Mouse (Mus musculus): Measurements from ENCODE around the gene Rtkn2. TPM values are rescaled to one million over a fixed set of nuclear protein-coding genes. Genes with fewer than 3 reads are reported as not detected.

Rtkn2 gene
- polyA plus RNA-seq, 1 experiment from 2014 or later: 12.8 TPM

DNA sequence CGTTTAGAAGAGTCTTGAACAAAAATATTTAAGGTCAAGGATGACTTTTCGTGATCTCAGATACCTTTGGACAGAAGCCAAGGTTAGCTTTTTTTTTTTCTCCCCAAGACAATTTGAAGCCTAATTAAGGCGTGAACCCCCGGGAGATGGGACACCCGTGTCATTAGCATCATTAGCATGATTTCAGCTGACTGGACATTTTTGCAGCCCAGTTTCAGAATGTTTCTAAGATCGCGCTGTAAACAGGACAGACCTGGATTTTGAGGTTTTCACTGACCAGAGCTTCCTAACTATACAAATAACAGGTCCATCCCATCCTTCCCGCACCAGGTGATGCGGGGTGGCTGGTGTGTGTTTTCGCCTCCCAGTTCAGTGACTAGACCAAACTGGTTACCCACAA lies 19.8 kb downstream of the Rtkn2 start:
- no peak overlapping the region for H3K4me2 ChIP-seq (replicated peaks)
- H3K27ac ChIP-seq: no peak overlapping the region
- no peaks in the 10 kb centered on the region for H3K36me3 ChIP-seq
- no peak for ATAC-seq (ENCODE audit: low FRiP score, low read depth)
- H3K4me3 ChIP-seq: no peak overlapping the region
- H3K27me3 ChIP-seq (replicated peaks): no peaks in the 10 kb centered on the region
- WGBS: 87% methylated on average over 10 of the region's 10 CpGs
- H3K9me3 ChIP-seq: no peaks in the 10 kb centered on the region
- no peaks in the 10 kb centered on the region for H3K4me1 ChIP-seq
- no peak overlapping the region for H3K9ac ChIP-seq

GRCm38 (mm10) chr10:68001456-68001855 lies 22.1 kb downstream of the Rtkn2 start:
- no peak overlapping the region for H3K4me3 ChIP-seq
- ATAC-seq (ENCODE audit: low FRiP score, low read depth): no peak
- H3K36me3 ChIP-seq: no peaks in the 10 kb centered on the region
- no peak overlapping the region for H3K4me2 ChIP-seq (replicated peaks)
- 89% methylated on average over 6 of the region's 6 CpGs for WGBS
- H3K4me1 ChIP-seq: no peaks in the 10 kb centered on the region
- no peaks in the 10 kb centered on the region for H3K27me3 ChIP-seq (replicated peaks)
- no peak overlapping the region for H3K27ac ChIP-seq
- no peaks in the 10 kb centered on the region for H3K9me3 ChIP-seq
- H3K9ac ChIP-seq: no peak overlapping the region

GRCm38 (mm10) chr10:68003651-68004422 lies 24.5 kb downstream of the Rtkn2 start:
- no peaks in the 10 kb centered on the region for H3K4me1 ChIP-seq
- no peaks in the 10 kb centered on the region for H3K27me3 ChIP-seq (replicated peaks)
- H3K4me3 ChIP-seq: no peak overlapping the region
- ATAC-seq (ENCODE audit: low FRiP score, low read depth): no peak
- no peak overlapping the region for H3K27ac ChIP-seq
- no peaks in the 10 kb centered on the region for H3K9me3 ChIP-seq
- H3K36me3 ChIP-seq: peaks cover 3% of the 10 kb centered on the region; the same call in 1 of the 2 replicates
- no peak overlapping the region for H3K9ac ChIP-seq
- WGBS: 89% methylated on average over 18 of the region's 18 CpGs
- no peak overlapping the region for H3K4me2 ChIP-seq (replicated peaks)

DNA sequence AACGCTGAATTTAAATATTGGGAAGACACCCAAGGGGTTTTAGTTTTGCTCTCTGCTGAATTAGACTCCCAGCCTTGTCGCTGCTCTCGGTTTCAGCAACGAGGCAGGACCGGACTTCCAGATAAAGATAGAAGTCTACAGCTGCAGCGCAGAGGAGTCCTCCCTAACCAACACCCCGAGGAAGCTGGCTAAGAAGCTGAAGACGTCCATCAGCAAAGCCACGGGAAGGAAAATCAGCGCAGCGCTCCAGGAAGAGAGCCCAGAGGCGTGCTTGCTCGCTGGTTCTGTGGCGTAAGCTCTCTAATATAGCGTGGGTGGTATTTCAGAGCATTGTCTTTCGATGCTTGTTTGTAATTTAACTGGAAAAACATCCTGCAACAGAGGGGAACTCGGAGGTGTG lies 26.0 kb downstream of the Rtkn2 start:
- Histone ChIP-seq H3K36me3 (peaks cover 3% of the 10 kb centered on the region; the same call in 1 of the 2 replicates), H3K4me1 (no peaks in the 10 kb centered on the region), H3K9me3 (no peaks in the 10 kb centered on the region), H3K27ac (no peak overlapping the region), H3K4me3 (no peak overlapping the region), H3K4me2 (replicated peaks) (no peak overlapping the region), H3K27me3 (replicated peaks) (no peaks in the 10 kb centered on the region), H3K9ac (no peak overlapping the region)
- 93% methylated on average over 17 of the region's 17 CpGs for whole genome bisulfite sequencing
- ATAC-seq (ENCODE audit: low FRiP score, low read depth): no peak

GRCm38 (mm10) chr10:68006491-68006890 lies 27.1 kb downstream of the Rtkn2 start:
- H3K4me3 ChIP-seq: no peak overlapping the region
- no peak overlapping the region for H3K4me2 ChIP-seq (replicated peaks)
- H3K27me3 ChIP-seq (replicated peaks): no peaks in the 10 kb centered on the region
- H3K9me3 ChIP-seq: no peaks in the 10 kb centered on the region
- H3K27ac ChIP-seq: no peak overlapping the region
- H3K36me3 ChIP-seq: peaks cover 11% of the 10 kb centered on the region
- no peak for ATAC-seq (ENCODE audit: low FRiP score, low read depth)
- no peak overlapping the region for H3K9ac ChIP-seq
- 93% methylated on average over 11 of the region's 11 CpGs for WGBS
- no peaks in the 10 kb centered on the region for H3K4me1 ChIP-seq

- no peak overlapping the region for H3K4me2 ChIP-seq (replicated peaks)
- peaks cover 17% of the 10 kb centered on the region for H3K36me3 ChIP-seq
- 95% methylated on average over 6 of the region's 6 CpGs for WGBS
- H3K27me3 ChIP-seq (replicated peaks): no peaks in the 10 kb centered on the region
- H3K4me3 ChIP-seq: no peak overlapping the region
- H3K9me3 ChIP-seq: no peaks in the 10 kb centered on the region
- no peaks in the 10 kb centered on the region for H3K4me1 ChIP-seq
- no peak for ATAC-seq (ENCODE audit: low FRiP score, low read depth)
- no peak overlapping the region for H3K9ac ChIP-seq
- no peak overlapping the region for H3K27ac ChIP-seq
Observed at GRCm38 (mm10) chr10:68007103-68007502, 27.7 kb downstream of the Rtkn2 start.

- Histone ChIP-seq H3K9ac (no peak overlapping the region), H3K27me3 (replicated peaks) (no peaks in the 10 kb centered on the region), H3K4me3 (no peak overlapping the region), H3K27ac (no peak overlapping the region), H3K36me3 (peaks cover 22% of the 10 kb centered on the region), H3K9me3 (no peaks in the 10 kb centered on the region; the same call in 1 of the 2 replicates), H3K4me1 (no peaks in the 10 kb centered on the region), H3K4me2 (replicated peaks) (no peak overlapping the region)
- WGBS: 88% methylated on average over 13 of the region's 13 CpGs
- ATAC-seq (ENCODE audit: low FRiP score, low read depth): no peak
Observed at GRCm38 (mm10) chr10:68008198-68008955, 29.0 kb downstream of the Rtkn2 start.

DNA sequence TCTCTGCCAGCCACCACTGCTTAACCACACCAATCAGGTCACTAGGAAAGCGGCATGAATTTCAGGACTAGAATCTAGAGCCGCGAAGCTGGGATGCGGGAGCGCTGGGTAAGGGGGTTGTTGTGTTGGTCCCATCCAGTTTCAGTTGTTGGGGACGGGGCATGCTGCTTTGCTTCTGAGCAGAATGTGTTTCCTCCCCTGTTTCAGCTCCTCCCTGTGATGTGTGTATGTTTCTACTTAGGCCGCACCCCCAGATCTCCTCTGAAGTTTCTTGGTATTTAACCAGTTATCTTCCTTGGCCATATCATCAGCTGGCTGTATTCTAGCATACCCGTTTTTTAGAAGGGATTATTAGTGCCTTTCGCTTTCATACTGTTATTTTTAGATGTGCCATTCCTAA lies 29.9 kb downstream of the Rtkn2 start:
- Histone ChIP-seq H3K4me2 (replicated peaks) (no peak overlapping the region), H3K27ac (no peak overlapping the region), H3K4me3 (no peak overlapping the region), H3K4me1 (no peaks in the 10 kb centered on the region), H3K36me3 (peaks cover 22% of the 10 kb centered on the region), H3K27me3 (replicated peaks) (no peaks in the 10 kb centered on the region), H3K9me3 (no peaks in the 10 kb centered on the region; the same call in 1 of the 2 replicates), H3K9ac (no peak overlapping the region)
- WGBS: 94% methylated on average over 9 of the region's 9 CpGs
- ATAC-seq (ENCODE audit: low FRiP score, low read depth): no peak

DNA sequence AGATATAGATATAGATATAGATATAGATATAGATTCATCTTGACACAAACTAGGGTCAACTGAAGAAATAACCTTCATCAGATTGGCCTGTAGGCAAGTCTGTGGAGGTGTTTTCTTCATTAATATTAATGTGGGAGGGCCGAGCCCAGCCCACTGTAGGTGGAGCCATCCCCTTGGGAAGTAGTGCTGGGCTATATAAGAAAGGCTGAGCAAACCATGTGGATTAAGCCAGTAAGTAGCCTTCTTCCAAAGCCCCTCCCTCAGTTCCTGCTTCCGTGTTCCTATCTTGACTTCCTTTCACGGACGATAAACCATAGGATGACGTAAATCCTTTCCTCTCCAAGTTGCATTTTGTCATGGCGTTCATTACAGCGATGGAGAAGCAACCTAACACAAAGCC lies 30.5 kb downstream of the Rtkn2 start:
- WGBS: 91% methylated on average over 7 of the region's 7 CpGs

DNA sequence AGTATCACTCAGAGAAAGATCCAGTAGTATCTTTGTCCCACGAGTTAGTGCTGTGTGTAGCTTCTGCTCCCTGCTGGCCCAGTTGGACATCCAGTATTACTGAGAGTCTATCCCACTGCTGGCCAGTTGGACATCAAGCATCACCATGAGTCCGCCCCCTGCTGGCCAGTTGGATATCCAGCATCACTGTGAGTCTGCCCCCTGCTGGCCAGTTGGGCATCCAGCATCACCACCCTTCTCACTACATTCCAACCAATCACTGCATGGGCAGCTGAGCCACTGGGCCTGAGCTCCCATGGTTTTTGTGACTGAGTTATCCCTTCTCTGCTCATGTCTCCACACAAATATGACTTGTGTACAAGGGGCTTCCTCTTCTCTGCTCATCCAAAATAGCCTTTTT lies 33.8 kb downstream of the Rtkn2 start:
- H3K9ac ChIP-seq: no peak overlapping the region
- ATAC-seq (ENCODE audit: low FRiP score, low read depth): no peak
- 94% methylated on average over 2 of the region's 2 CpGs for WGBS
- H3K27ac ChIP-seq: no peak overlapping the region
- no peak overlapping the region for H3K4me2 ChIP-seq (replicated peaks)
- H3K4me3 ChIP-seq: no peak overlapping the region
- no peaks in the 10 kb centered on the region; the same call in 1 of the 2 replicates for H3K9me3 ChIP-seq
- H3K36me3 ChIP-seq: peaks cover 19% of the 10 kb centered on the region
- no peaks in the 10 kb centered on the region for H3K27me3 ChIP-seq (replicated peaks)
- H3K4me1 ChIP-seq: no peaks in the 10 kb centered on the region

More for the DNA sequence above, 30.5 kb downstream of the Rtkn2 start:
- Histone ChIP-seq H3K4me2 (replicated peaks) (no peak overlapping the region), H3K4me3 (no peak overlapping the region), H3K27ac (no peak overlapping the region), H3K9me3 (no peaks in the 10 kb centered on the region; the same call in 1 of the 2 replicates), H3K36me3 (peaks cover 22% of the 10 kb centered on the region), H3K4me1 (no peaks in the 10 kb centered on the region), H3K27me3 (replicated peaks) (no peaks in the 10 kb centered on the region), H3K9ac (no peak overlapping the region)
- ATAC-seq (ENCODE audit: low FRiP score, low read depth): no peak

- Histone ChIP-seq H3K4me1 (no peaks in the 10 kb centered on the region), H3K27me3 (replicated peaks) (no peaks in the 10 kb centered on the region), H3K36me3 (peaks cover 18% of the 10 kb centered on the region), H3K9me3 (peaks cover 8% of the 10 kb centered on the region; the same call in 1 of the 2 replicates), H3K9ac (no peak overlapping the region), H3K4me3 (no peak overlapping the region), H3K4me2 (replicated peaks) (no peak overlapping the region), H3K27ac (no peak overlapping the region)
- ATAC-seq (ENCODE audit: low FRiP score, low read depth): no peak
- 96% methylated on average over 2 of the region's 2 CpGs for WGBS
Observed at GRCm38 (mm10) chr10:68020755-68021154, 41.4 kb downstream of the Rtkn2 start.

GRCm38 (mm10) chr10:68025660-68026059 lies 46.3 kb downstream of the Rtkn2 start:
- Histone ChIP-seq H3K4me2 (replicated peaks) (no peak overlapping the region), H3K27me3 (replicated peaks) (no peaks in the 10 kb centered on the region), H3K9me3 (no peaks in the 10 kb centered on the region), H3K4me3 (no peak overlapping the region), H3K36me3 (peaks cover 2% of the 10 kb centered on the region; the same call in 1 of the 2 replicates), H3K9ac (no peak overlapping the region), H3K27ac (no peak overlapping the region), H3K4me1 (no peaks in the 10 kb centered on the region)
- 91% methylated on average over 3 of the region's 3 CpGs for WGBS
- no peak for ATAC-seq (ENCODE audit: low FRiP score, low read depth)

All from neural tube, embryonic 12.5 days (tissue).